Mouse (Mus musculus): ENCODE data around the gene Ogg1. TPM values are rescaled to one million over a fixed set of nuclear protein-coding genes. Genes with fewer than 3 reads are reported as not detected.

Ogg1 gene
- 15.0 and 17.0 TPM in 2 replicates for polyA plus RNA-seq (2012; rRNA removed)

DNA sequence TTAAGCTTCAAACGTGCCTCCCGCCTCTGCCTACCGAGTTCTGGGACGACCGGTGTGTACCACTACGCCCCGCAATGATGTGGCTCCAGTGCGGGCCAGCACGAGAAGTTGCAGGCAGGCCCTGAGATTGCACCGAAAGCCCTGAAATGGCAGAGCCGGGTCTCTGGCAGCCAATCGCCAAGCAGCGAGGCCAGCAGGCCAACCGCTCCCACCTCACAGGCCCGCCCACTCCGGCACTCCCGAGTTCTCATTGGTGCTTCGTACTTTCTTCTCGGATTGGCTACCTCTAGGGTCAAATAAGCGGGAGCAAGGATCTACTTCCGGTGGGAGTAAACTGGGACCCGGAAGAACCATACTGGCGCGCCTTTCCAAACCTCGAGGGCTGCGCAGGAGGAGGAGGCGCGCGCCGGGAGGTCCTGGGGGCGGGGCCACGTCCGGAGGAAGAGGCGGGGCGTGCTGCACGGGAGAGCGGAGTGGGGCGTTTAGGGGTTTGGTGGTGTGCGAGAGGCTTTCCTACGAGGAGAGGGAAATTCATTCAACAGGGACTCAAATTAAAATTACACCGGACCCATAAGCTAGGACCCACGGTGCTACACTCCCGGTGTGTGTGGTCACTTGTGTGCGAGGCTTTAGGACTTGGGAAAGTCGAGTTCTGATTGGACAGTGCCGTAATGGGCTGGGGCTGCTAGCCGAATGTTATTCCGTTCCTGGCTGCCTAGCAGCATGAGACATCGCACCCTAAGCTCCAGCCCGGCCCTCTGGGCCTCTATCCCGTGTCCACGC, at the start of gene Ogg1:
Ogg1 (plus strand) TSS at position 440 of the 783 bp plus-strand sequence.

GRCm38 (mm10) chr6:113282101-113282802, 44.5 kb upstream of the Ogg1 start, which contains the start of gene Cpne9:
TSS of gene Cpne9 (plus strand) at chr6:113282307.

DNA sequence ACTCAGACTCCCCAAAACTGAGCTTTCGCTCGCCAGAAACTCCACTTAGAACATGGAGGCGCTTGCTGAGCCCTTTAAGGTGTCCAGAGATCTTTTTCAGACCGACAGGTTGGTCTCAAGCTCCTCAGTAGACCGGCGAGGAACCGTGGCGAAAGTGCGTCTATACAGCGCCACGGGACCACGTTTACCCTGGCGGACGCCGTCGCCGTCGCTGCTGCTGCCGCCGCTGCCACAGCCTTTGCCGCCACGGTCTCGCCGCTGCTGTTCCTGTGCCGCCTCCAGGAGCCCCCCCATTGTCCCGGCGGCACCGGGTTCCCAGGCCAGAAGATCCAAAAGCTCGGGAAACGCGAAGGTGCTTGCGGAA, 19.8 kb upstream of the Ogg1 start, which contains the start of gene Brpf1:
Brpf1 (plus strand) TSS at position 152 of the 364 bp plus-strand sequence.

DNA sequence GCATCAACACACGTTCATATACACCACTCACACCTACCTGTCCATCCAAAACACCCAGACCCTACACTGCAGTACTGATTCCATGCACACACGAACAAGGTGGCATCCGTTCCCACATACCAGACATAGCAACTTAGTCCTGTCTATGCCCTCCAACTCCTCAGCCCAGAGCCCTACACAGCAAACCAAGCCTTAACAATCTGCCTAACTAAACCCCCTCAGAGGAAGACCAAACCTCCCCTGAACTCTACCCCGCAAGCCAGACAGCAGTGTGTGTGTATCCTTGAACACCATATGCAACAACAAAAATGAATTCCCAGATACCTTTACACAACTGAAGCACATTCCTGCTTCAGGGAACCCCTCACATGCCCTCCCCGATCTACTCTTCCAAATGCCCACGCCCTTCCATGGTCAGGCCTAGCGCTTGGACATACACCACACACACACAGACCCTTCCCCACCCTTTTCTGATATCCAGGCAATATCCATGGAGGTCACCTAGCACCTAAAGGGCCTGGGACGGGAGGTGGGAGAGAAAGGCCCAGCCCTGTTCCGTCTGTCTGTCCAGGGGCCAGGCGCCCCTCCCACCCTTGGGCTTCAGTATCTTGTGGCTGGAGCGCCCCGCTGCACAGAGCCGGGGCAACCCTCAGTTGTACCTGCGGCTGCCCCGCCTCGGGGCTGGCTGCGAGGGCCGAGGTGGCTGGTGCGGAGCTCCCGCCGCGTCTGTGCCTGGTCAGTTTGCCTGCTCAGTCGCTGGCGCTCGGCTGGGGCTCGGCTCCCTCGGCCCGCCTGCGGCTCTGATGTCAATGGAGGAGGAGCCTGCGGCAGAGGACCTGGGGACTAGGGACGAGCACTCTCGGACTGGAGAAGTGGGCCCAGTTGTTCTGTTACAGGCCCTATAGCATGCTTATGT, 16.7 kb downstream of the Ogg1 start, which contains the start of gene Camk1:
Camk1 (minus strand) TSS at position 808 of the 916 bp plus-strand sequence.

GRCm38 (mm10) chr6:113377496-113378385, 51.0 kb downstream of the Ogg1 start, which contains the start of the genes Tada3 and Arpc4:
TSS of gene Tada3 (minus strand) at chr6:113377883.
TSS of gene Arpc4 (plus strand) at chr6:113378115.

Other genes starting within 250 kb of the Ogg1 start
- 37.6 and 53.3 TPM in 2 replicates for gene Setd5, start 249.6 kb upstream of the Ogg1 start, polyA plus RNA-seq (2012; rRNA removed)
- gene Lhfpl4, start 131.6 kb upstream of the Ogg1 start, polyA plus RNA-seq (2012; rRNA removed) = 0.69 and 0.83 TPM in 2 replicates
- 49.7 and 54.9 TPM in 2 replicates for gene Mtmr14, start 89.1 kb upstream of the Ogg1 start, polyA plus RNA-seq (2012; rRNA removed)
- gene Cpne9, start 44.7 kb upstream of the Ogg1 start, polyA plus RNA-seq (2012; rRNA removed) = not detected in 2 replicates
- 18.4 and 20.7 TPM in 2 replicates for gene Brpf1, start 19.8 kb upstream of the Ogg1 start, polyA plus RNA-seq (2012; rRNA removed)
- 51.0 and 52.5 TPM in 2 replicates for gene Camk1, start 17.0 kb downstream of the Ogg1 start, polyA plus RNA-seq (2012; rRNA removed)
- 27.3 and 28.2 TPM in 2 replicates for gene Tada3, start 50.9 kb downstream of the Ogg1 start, polyA plus RNA-seq (2012; rRNA removed)
- 93.9 and 95.9 TPM in 2 replicates for gene Arpc4, start 51.1 kb downstream of the Ogg1 start, polyA plus RNA-seq (2012; rRNA removed)
- 13.7 and 17.6 TPM in 2 replicates for gene Ttll3, start 62.3 kb downstream of the Ogg1 start, polyA plus RNA-seq (2012; rRNA removed)
- gene Rpusd3, start 92.4 kb downstream of the Ogg1 start, polyA plus RNA-seq (2012; rRNA removed) = 60.5 and 82.9 TPM in 2 replicates
- gene Cidec, start 108.8 kb downstream of the Ogg1 start, polyA plus RNA-seq (2012; rRNA removed) = 36.2 and 51.7 TPM in 2 replicates
- gene Jagn1, start 115.6 kb downstream of the Ogg1 start, polyA plus RNA-seq (2012; rRNA removed) = 40.7 and 52.2 TPM in 2 replicates
- gene Il17re, start 131.5 kb downstream of the Ogg1 start, polyA plus RNA-seq (2012; rRNA removed) = 65.1 and 72.6 TPM in 2 replicates
- gene Il17rc, start 144.5 kb downstream of the Ogg1 start, polyA plus RNA-seq (2012; rRNA removed) = 362 and 371 TPM in 2 replicates
- 11.6 and 14.9 TPM in 2 replicates for gene Creld1, start 156.3 kb downstream of the Ogg1 start, polyA plus RNA-seq (2012; rRNA removed)
- gene Prrt3, start 175.0 kb downstream of the Ogg1 start, polyA plus RNA-seq (2012; rRNA removed) = 0.12 and 0.23 TPM in 2 replicates
- 31.9 TPM in 2 replicates for gene Emc3, start 204.7 kb downstream of the Ogg1 start, polyA plus RNA-seq (2012; rRNA removed)
- 1.5 and 1.8 TPM in 2 replicates for gene Fancd2, start 204.7 kb downstream of the Ogg1 start, polyA plus RNA-seq (2012; rRNA removed)

Data from colon, adult 2 months (tissue).